Mouse (Mus musculus) bone marrow macrophage, adult 2 months (primary cell): Measurements from ENCODE around the gene Plac9a.

Experiments
- CTCF ChIP-seq: IDR thresholded peaks from 2 replicates; pipeline ENCODE4 v1.5.1; 2012; ENCODE audit warnings: low read depth, mild to moderate bottlenecking, low read length, moderate library complexity
- POLR2A ChIP-seq: IDR thresholded peaks from 2 replicates; pipeline ENCODE4 v1.6.1; 2012; ENCODE audit warnings: mild to moderate bottlenecking, low read depth, low read length, borderline replicate concordance

DNA sequence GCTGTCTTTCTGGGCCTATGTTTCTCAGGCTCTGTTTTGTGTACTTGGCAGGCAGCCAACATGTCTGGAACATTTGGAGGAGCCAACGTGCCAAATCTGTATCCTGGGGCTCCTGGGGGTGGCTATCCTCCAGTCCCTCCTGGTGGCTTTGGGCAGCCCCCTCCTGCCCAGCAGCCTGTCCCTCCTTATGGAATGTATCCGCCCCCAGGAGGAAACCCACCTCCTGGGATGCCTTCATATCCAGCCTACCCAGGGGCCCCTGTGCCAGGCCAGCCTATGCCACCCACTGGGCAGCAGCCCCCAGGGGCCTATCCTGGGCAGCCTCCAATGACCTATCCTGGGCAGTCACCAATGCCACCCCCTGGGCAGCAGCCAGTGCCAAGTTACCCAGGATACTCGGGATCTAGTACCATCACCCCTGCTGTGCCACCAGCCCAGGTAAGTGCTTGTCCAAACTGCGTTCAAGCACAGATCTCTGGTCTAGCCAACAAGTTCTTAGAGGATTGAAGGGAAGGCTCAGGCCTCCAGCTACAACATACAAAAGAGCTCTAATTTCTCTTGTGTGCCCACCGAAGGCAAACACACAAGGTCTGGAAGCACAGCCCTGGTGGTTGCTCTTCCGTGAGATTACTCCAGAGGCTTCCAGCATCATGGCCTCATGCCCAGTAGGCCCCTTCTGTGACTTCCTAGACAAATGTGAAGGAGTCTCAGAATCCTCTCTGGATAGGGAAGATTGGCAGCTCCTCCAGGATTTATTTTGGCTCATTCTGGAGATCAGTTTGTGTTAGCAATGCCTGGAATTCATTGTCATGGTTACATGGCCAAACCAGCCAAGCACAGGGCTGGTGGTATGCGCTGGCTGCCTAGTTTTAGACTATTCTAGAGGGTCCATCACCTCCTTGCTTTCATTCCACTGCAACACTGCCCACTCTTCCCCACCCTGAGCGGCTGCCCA, 30.2 kb downstream of the Plac9a start:
- TF ChIP-seq CTCF (no peak), POLR2A (no peak)
